Mouse (Mus musculus) right cerebral cortex, postnatal 36 days (tissue): ENCODE data around the gene Nedd4.

Experiments used
- DNase-seq, 2 experiments: peaks; one replicate each; pipeline ENCODE4 v3.0.0; 2022; ENCODE audit warnings: low spot score in 2 of 2, mixed read lengths in 1 of 2

Gene Nedd4

GRCm38 (mm10) chr9:72791213-72791582 is 129.1 kb downstream of the Nedd4 start:
- DNase-seq: no peak

- no peak for DNase-seq
Measured at GRCm38 (mm10) chr9:72791681-72792080, 129.5 kb downstream of the Nedd4 start.

GRCm38 (mm10) chr9:72795243-72795642 is 133.1 kb downstream of the Nedd4 start:
- DNase-seq: no peak

GRCm38 (mm10) chr9:72797136-72797621 is 135.0 kb downstream of the Nedd4 start:
- no peak for DNase-seq
